14 mouse cellular contexts compared by ENCODE assay signal in the genomic region with DNA sequence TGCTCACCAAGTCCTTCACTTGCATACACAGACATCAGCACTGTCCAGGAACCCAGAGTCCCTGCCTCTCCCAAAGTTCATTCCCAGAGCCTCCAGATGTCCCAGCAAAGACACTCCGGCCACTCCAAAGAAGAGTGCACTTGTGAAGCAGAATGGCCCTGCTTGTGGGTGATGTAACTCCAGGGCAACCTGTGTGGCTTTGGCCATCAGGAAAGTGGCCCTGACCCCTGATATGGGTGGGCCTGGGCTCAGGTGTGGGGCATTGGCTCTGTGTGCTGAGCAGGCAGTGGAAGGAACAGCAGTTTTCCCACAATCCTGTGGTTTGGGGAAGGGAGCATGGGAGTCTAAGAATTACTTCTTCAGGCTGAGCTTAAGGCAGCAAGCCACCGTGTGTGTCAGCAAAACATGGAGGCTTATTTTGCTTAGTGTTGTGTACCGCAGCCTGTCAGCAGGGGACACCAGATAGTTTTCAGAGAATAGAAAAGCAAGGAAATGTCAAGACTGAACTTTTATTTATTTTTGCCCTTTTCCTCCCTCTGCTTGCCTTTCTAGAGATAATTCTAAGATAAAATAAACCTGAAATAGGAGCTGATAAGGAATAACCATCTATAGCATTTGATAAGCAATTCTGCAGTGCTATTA. TPM values are rescaled to one million over a fixed set of nuclear protein-coding genes. Genes with fewer than 3 reads are reported as not detected.
DNase-seq lines count a peak whose midpoint lies in the region; ATAC-seq and TF ChIP-seq lines count a peak whose summit lies in the region.
"Had no signal": no experiment of that assay in that cellular context is flagged by ENCODE, and none has a peak within 500 bp of the region (broad histone marks: within the 10 kb centered on the region; RNA-seq: fewer than 3 reads in every experiment).

No protein-coding gene starts in this region.

- no peak overlapping the region for H3K4me2 ChIP-seq in heart, embryonic 11.5 days
- no peak overlapping the region for H3K4me2 ChIP-seq in lung, embryonic 16.5 days (ENCODE audit: low read depth, low read length)
- H3K4me2 ChIP-seq in CH12.LX (ENCODE audit: insufficient read depth, low read depth, poor library complexity, severe bottlenecking) = no peak overlapping the region
- H3K4me2 ChIP-seq in hindbrain, embryonic 16.5 days (ENCODE audit: low read length) = no peak overlapping the region

- H3K79me2 ChIP-seq in CH12.LX (replicated peaks; ENCODE audit: control insufficient read depth, extremely low read depth, insufficient read depth, poor library complexity, severe bottlenecking) = no peaks in the 10 kb centered on the region

- no peak overlapping the region for H3K9ac ChIP-seq in heart, embryonic 11.5 days (ENCODE audit: low read depth, low read length)
- no peak overlapping the region for H3K9ac ChIP-seq in lung, embryonic 16.5 days (ENCODE audit: low read length)
- no peak overlapping the region for H3K9ac ChIP-seq in CH12.LX (ENCODE audit: insufficient read depth, low read depth)
- no peak overlapping the region for H3K9ac ChIP-seq in hindbrain, embryonic 16.5 days (ENCODE audit: low read depth, low read length)

- H3K36me3 ChIP-seq in heart, embryonic 11.5 days (ENCODE audit: control insufficient read depth, insufficient read depth, low read length) = no peaks in the 10 kb centered on the region
- no peaks in the 10 kb centered on the region for H3K36me3 ChIP-seq in lung, embryonic 16.5 days (ENCODE audit: control insufficient read depth, insufficient read depth, low read length)
- no peaks in the 10 kb centered on the region for H3K36me3 ChIP-seq in CH12.LX (replicated peaks in 1 of 2; ENCODE audit: control insufficient read depth in 1 of 2, insufficient read depth in 1 of 2, low read length in 1 of 2)
- no peaks in the 10 kb centered on the region for H3K36me3 ChIP-seq in hindbrain, embryonic 16.5 days (ENCODE audit: control insufficient read depth, insufficient read depth, low read length)
- H3K36me3 ChIP-seq: hindbrain, embryonic 10.5 days; limb, embryonic 10.5 days had no signal

- in situ Hi-C loops in CH12.LX (cut with MboI; ENCODE audit: low pct_ligation_motif_present, low pct_unique_long_range_greater_than_20kb, low sequenced_read_pairs) = no loop called here

- TF ChIP-seq CTCF in CH12.LX (conservative IDR thresholded peaks at IDR 0.05 in 1 of 2, IDR thresholded peaks at IDR 0.05 in 1 of 2; ENCODE audit: low read depth in 2 of 2, low read length in 2 of 2) = peak in 1 of 2 experiments; percentile 50; a peak in 2 of 4 replicates

- DNase-seq in heart, postnatal 4 days = peak; percentile 21
- no peak for DNase-seq in lung, adult 18-20 months
- no peak for DNase-seq in CH12.LX (ENCODE audit: extremely low read depth)
- DNase-seq in urinary bladder, postnatal 25 days (ENCODE audit: low spot score) = no peak
- DNase-seq: cerebellum, adult 8-10 months; midbrain, embryonic 14.5 days; right cerebral cortex, postnatal 14 days had no signal

- H3K4me3 ChIP-seq in heart, embryonic 11.5 days (ENCODE audit: low read depth, low read length) = no peak overlapping the region
- no peak overlapping the region for H3K4me3 ChIP-seq in lung, embryonic 16.5 days (ENCODE audit: low read length)
- H3K4me3 ChIP-seq in CH12.LX (replicated peaks in 1 of 3; ENCODE audit: low read depth in 2 of 3, low read length in 2 of 3, poor library complexity in 1 of 3) = no peak overlapping the region
- no peak overlapping the region for H3K4me3 ChIP-seq in hindbrain, embryonic 16.5 days (ENCODE audit: low read length)
- H3K4me3 ChIP-seq: hindbrain, embryonic 10.5 days; limb, embryonic 10.5 days had no signal

- TF ChIP-seq RAD21 in CH12.LX (IDR thresholded peaks at IDR 0.05; ENCODE audit: low read depth, low read length) = peak; percentile 37

- ATAC-seq in heart, embryonic 11.5 days (replicated peaks; ENCODE audit: insufficient number of reproducible peaks, low FRiP score, low TSS enrichment) = no peak
- peak; percentile 26 for ATAC-seq in lung, embryonic 16.5 days (ENCODE audit: low read depth)
- ATAC-seq in erythroblast, adult 5-6 weeks (replicated peaks; ENCODE audit: low FRiP score, poor library complexity, severe bottlenecking) = peak; percentile 40; the same call in 1 of the 2 replicates
- no peak for ATAC-seq in hindbrain, embryonic 16.5 days

- no peak for TF ChIP-seq EP300 in CH12.LX (IDR thresholded peaks at IDR 0.05; ENCODE audit: low read length)

- no peaks in the 10 kb centered on the region for H3K9me3 ChIP-seq in heart, embryonic 11.5 days (replicated peaks; ENCODE audit: control insufficient read depth, low read length)
- H3K9me3 ChIP-seq in lung, embryonic 16.5 days (ENCODE audit: control insufficient read depth, low read length) = no peaks in the 10 kb centered on the region
- H3K9me3 ChIP-seq in CH12.LX (replicated peaks; ENCODE audit: low read length) = no peaks in the 10 kb centered on the region
- no peaks in the 10 kb centered on the region for H3K9me3 ChIP-seq in hindbrain, embryonic 16.5 days (ENCODE audit: control insufficient read depth, low read length)
- H3K9me3 ChIP-seq: hindbrain, embryonic 10.5 days; limb, embryonic 10.5 days had no signal

- WGBS in heart, embryonic 11.5 days (ENCODE audit: insufficient replicate concordance) = 53% methylated on average over 3 of the region's 3 CpGs
- WGBS in lung, embryonic 16.5 days = 32% methylated on average over 3 of the region's 3 CpGs
- 64% methylated on average over 3 of the region's 3 CpGs for WGBS in hindbrain, embryonic 16.5 days

- no peaks in the 10 kb centered on the region for H3K4me1 ChIP-seq in heart, embryonic 11.5 days (ENCODE audit: control insufficient read depth, insufficient read depth, low read length)
- peaks cover 3% of the 10 kb centered on the region; the same call in 1 of the 2 replicates for H3K4me1 ChIP-seq in lung, embryonic 16.5 days (replicated peaks; ENCODE audit: control insufficient read depth, insufficient read depth, low read length)
- peaks cover 9 to 10% of the 10 kb centered on the region in 2 experiments; a peak in 3 of 4 replicates for H3K4me1 ChIP-seq in CH12.LX (ENCODE audit: control insufficient read depth in 1 of 2, insufficient read depth in 2 of 2)
- no peaks in the 10 kb centered on the region for H3K4me1 ChIP-seq in hindbrain, embryonic 16.5 days (ENCODE audit: control insufficient read depth, insufficient read depth, low read depth, low read length)

- no peak for TF ChIP-seq POLR2A in CH12.LX (IDR thresholded peaks at IDR 0.05; ENCODE audit: low read depth, low read length)

- peaks cover 16% of the 10 kb centered on the region for H3K27me3 ChIP-seq in heart, embryonic 11.5 days (ENCODE audit: control insufficient read depth, insufficient read depth, low read length)
- H3K27me3 ChIP-seq in lung, embryonic 16.5 days (ENCODE audit: control insufficient read depth, insufficient read depth, low read depth, low read length) = no peaks in the 10 kb centered on the region; the same call in 1 of the 2 replicates
- peaks cover 45% of the 10 kb centered on the region for H3K27me3 ChIP-seq in CH12.LX (replicated peaks)
- no peaks in the 10 kb centered on the region for H3K27me3 ChIP-seq in hindbrain, embryonic 16.5 days (replicated peaks; ENCODE audit: control insufficient read depth, insufficient read depth, low read length)

- H3K27ac ChIP-seq in heart, embryonic 11.5 days (ENCODE audit: low read depth, low read length) = no peak overlapping the region
- H3K27ac ChIP-seq in lung, embryonic 16.5 days (ENCODE audit: low read length) = no peak overlapping the region
- no peak overlapping the region for H3K27ac ChIP-seq in CH12.LX (ENCODE audit: insufficient read depth, low read depth)
- H3K27ac ChIP-seq in hindbrain, embryonic 16.5 days (ENCODE audit: low read depth, low read length) = no peak overlapping the region
- H3K27ac ChIP-seq: hindbrain, embryonic 10.5 days; limb, embryonic 10.5 days had no signal

- dilution Hi-C loops in CH12.LX (cut with MboI; ENCODE audit: extremely low pct_ligation_motif_present, extremely low pct_unique_long_range_greater_than_20kb, low sequenced_read_pairs) = no loop called here

TF ChIP-seq in CH12.LX, 34 proteins besides CTCF, POLR2A, EP300 and RAD21:
- TF ChIP-seq SMC3 (IDR thresholded peaks at IDR 0.05; ENCODE audit: low read depth, low read length) = peak; percentile 34
- TF ChIP-seq SIN3A (IDR thresholded peaks at IDR 0.05; ENCODE audit: low read length) = no peak
- TF ChIP-seq USF2 (conservative IDR thresholded peaks at IDR 0.05; ENCODE audit: low read depth, low read length) = no peak
- no peak for TF ChIP-seq NELFE (IDR thresholded peaks at IDR 0.05; ENCODE audit: low read depth, low read length)

RNA-seq across cellular contexts. Expression of a gene that starts 1.6 kb away (rescaled TPM):
- total RNA-seq in heart, postnatal 4 days (2021) = not detected
- polyA plus RNA-seq in heart, embryonic 11.5 days (2014; fragmentation: Nextera tagmentation; extraction: Ambion mirVana) = not detected in 2 replicates
- 10.8 and 11.8 TPM in 2 replicates for polyA plus RNA-seq in lung, embryonic 16.5 days (2015; fragmentation: Nextera tagmentation; extraction: Ambion mirVana)
- total RNA-seq in CH12.LX (2012; rRNA removed) (0.76 TPM in 1 of 2 replicates, not detected in the other), CH12.LX (2014; rRNA removed) (not detected in 2 replicates)
- polyA plus RNA-seq in CH12.LX (2012; ENCODE audit: insufficient read length, low read depth) = 0.53 TPM in 1 of 2 replicates, not detected in the other
- not detected in 2 replicates for total RNA-seq in erythroblast, adult 5-6 weeks (2015; ENCODE audit: low replicate concordance)
- not detected in 2 replicates for total RNA-seq in erythroblast, adult 5-6 weeks (2017; ENCODE audit: low replicate concordance)
- polyA plus RNA-seq in hindbrain, embryonic 16.5 days (2015; fragmentation: Nextera tagmentation; extraction: Ambion mirVana) = 5.0 and 5.2 TPM in 2 replicates
- polyA plus RNA-seq: liver, embryonic 16.5 days had no signal

RNA-seq across cellular contexts. Expression of a gene that starts 26.2 kb away (rescaled TPM):
- total RNA-seq in heart, postnatal 4 days (2021) = 10 to 100 TPM; 37.3 to 42.1 TPM
- 8.3 and 9.0 TPM in 2 replicates for polyA plus RNA-seq in heart, embryonic 11.5 days (2014; fragmentation: Nextera tagmentation; extraction: Ambion mirVana)
- 41.7 and 42.8 TPM in 2 replicates for polyA plus RNA-seq in lung, embryonic 16.5 days (2015; fragmentation: Nextera tagmentation; extraction: Ambion mirVana)
- total RNA-seq in CH12.LX (2012; rRNA removed) (0.80 and 0.85 TPM in 2 replicates), CH12.LX (2014; rRNA removed) (0.19 and 0.26 TPM in 2 replicates)
- polyA plus RNA-seq in CH12.LX (2012; ENCODE audit: insufficient read length, low read depth) = 0.31 and 0.69 TPM in 2 replicates
- 19.6 and 22.5 TPM in 2 replicates for total RNA-seq in erythroblast, adult 5-6 weeks (2015; ENCODE audit: low replicate concordance)
- total RNA-seq in erythroblast, adult 5-6 weeks (2017; ENCODE audit: low replicate concordance) = 23.4 and 23.6 TPM in 2 replicates
- 12.8 and 13.7 TPM in 2 replicates for polyA plus RNA-seq in hindbrain, embryonic 16.5 days (2015; fragmentation: Nextera tagmentation; extraction: Ambion mirVana)

Comparison
In these comparisons a context has a peak if more than half of its experiments do, and no peak if none do; other contexts are left out.
1. ATAC-seq: peak in lung, embryonic 16.5 days (single experiment) and erythroblast, adult 5-6 weeks (single experiment); none in heart, embryonic 11.5 days (single experiment) and hindbrain, embryonic 16.5 days (single experiment).